Mouse (Mus musculus): Measurements from ENCODE around the gene BC051142. TPM values are rescaled to one million over a fixed set of nuclear protein-coding genes. Genes with fewer than 3 reads are reported as not detected.
A peak's percentile ranks its signal among the peaks of the same experiment; 100 is the strongest.

BC051142 gene
- polyA plus RNA-seq (2012; rRNA removed): 0.49 and 0.75 TPM in 2 replicates

DNA sequence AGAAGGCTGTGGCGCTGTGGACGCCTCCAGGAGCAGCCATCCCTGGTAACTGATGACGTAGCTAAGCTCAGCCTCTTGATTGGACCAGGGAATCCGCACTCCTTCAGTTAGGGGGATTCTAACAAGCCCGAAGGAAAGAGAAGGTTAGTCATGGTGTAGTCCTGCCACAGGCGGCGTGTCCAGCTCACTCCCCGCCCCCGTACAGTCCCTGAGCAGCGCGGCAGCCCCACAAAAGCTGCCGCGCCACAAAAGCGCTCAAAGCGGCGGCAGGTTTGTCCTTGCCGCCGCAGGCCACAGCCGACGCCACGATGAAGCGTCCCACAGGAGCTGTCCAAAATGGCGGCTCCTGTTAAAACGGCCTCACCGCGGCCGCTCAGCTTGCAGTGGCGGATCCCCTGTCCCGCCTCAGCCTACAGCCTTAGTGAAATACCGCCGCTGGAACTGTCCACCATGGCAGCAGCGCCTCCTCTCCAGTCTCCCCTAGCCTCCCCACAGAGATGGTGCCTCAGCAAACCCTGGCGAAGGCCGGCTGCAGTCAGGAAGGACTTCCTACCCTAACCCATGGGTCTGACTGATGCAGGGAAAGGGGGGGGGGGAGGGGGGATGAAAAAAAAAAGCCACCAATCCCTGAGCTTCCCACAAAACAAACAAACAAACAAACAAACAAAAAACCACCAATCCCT is at the start of gene BC051142:
Gene BC051142, plus strand, starts transcription at position 110 of the 683 bp plus-strand sequence.
- peak within 1 kb of the TSS; percentile 65 for H3K4me3 ChIP-seq (replicated peaks; ENCODE audit: extremely low read depth, low read depth, low read length)
- WGBS: under 1% methylated on average over 34 of the region's 34 CpGs
- peak; percentile 69 for DNase-seq

DNA sequence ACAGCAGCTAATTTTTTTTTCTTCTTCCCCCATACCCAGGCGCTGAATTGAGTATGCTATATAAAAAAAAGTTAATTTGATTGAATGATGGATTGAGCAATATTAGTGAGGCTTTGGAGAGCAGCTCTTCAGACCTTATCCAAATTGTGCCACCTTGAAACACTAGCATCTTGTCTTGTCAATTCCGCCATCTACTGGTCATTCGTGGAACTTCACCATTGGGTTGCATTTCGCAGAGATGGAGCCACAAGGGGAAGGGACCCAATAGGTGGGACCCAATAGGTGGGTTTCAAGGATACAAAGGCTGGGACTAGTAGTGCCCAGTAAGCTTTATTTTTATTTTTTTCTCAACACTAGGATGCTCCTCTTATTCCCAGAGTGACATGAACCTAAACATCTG is 49.2 kb upstream of the BC051142 start:
- H3K4me1 ChIP-seq (ENCODE audit: control insufficient read depth, insufficient read depth, low read length): no peaks in the 10 kb centered on the region; the same call in 1 of the 2 replicates
- DNase-seq: peak; percentile 78
- no peak overlapping the region for H3K4me3 ChIP-seq (replicated peaks; ENCODE audit: extremely low read depth, low read depth, low read length)
- 5% methylated on average over 4 of the region's 4 CpGs for WGBS
- TF ChIP-seq POLR2A (IDR thresholded peaks at IDR 0.05; ENCODE audit: borderline replicate concordance, extremely low read depth, low read depth, low read length) (no peak), CTCF (IDR thresholded peaks at IDR 0.05; ENCODE audit: insufficient read depth, low read length) (peak; percentile 62)

More for the DNA sequence above, at the start of gene BC051142:
- TF ChIP-seq CTCF (IDR thresholded peaks at IDR 0.05; ENCODE audit: insufficient read depth, low read length) (no peak), POLR2A (IDR thresholded peaks at IDR 0.05; ENCODE audit: borderline replicate concordance, extremely low read depth, low read depth, low read length) (peak; percentile 71; the same call in 1 of the 2 replicates)
- H3K4me1 ChIP-seq (ENCODE audit: control insufficient read depth, insufficient read depth, low read length): peaks cover 3% of the 10 kb centered on the region; the same call in 1 of the 2 replicates

DNA sequence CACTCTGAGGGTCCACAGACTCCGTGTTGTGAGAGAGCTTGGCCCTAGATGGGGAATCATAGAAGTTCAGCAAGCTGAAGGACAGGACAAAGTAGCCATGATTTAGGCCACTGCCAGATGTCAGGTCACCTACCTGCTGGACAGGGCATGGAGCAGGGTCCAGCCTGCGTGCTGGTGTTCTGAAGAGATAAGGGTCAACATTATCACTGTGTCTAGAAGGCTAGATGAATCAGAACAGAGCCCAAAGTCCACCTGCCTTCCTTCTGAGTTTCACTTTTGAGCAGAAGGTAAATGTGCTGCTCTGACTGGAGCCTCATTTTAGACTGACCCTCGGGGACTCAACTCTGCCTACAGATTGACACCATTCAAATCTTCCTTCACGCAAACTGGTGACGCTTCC is 44.1 kb upstream of the BC051142 start, which contains the start of gene Btnl2:
Gene Btnl2, plus strand, starts transcription at position 284 of the 400 bp plus-strand sequence.
- Histone ChIP-seq H3K4me1 (ENCODE audit: control insufficient read depth, insufficient read depth, low read length) (peaks cover 6% of the 10 kb centered on the region; the same call in 1 of the 2 replicates), H3K4me3 (replicated peaks; ENCODE audit: extremely low read depth, low read depth, low read length) (no peak within 1 kb of the TSS)
- TF ChIP-seq CTCF (IDR thresholded peaks at IDR 0.05; ENCODE audit: insufficient read depth, low read length): no peak
- TF ChIP-seq POLR2A (IDR thresholded peaks at IDR 0.05; ENCODE audit: borderline replicate concordance, extremely low read depth, low read depth, low read length): no peak
- 87% methylated on average over 5 of the region's 5 CpGs for WGBS
- DNase-seq: no peak

DNA sequence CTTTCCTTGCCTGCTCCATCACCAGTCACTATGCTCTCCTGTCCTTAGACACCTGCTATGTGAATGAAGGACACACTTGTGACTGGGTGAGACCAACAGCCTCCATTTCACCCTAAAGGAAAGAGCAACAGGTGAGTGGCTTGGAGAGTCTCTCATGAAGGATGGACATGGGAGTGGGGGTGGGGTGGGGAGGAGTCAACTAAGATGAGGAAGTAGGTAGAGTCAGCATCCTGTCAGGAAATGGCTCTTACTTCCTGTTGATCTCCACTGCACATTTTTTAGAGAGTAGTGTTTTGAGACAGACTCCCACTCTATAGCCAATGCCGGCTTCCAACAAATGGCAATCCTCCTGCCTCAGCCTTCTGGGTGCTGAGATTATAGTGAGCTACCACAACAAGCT is 43.7 kb upstream of the BC051142 start:
- Histone ChIP-seq H3K4me1 (ENCODE audit: control insufficient read depth, insufficient read depth, low read length) (peaks cover 6% of the 10 kb centered on the region; the same call in 1 of the 2 replicates), H3K4me3 (replicated peaks; ENCODE audit: extremely low read depth, low read depth, low read length) (no peak overlapping the region)
- no peak for DNase-seq
- TF ChIP-seq POLR2A (IDR thresholded peaks at IDR 0.05; ENCODE audit: borderline replicate concordance, extremely low read depth, low read depth, low read length) (no peak), CTCF (IDR thresholded peaks at IDR 0.05; ENCODE audit: insufficient read depth, low read length) (no peak)
- WGBS: 43% methylated on average over 1 of the region's 1 CpGs

DNA sequence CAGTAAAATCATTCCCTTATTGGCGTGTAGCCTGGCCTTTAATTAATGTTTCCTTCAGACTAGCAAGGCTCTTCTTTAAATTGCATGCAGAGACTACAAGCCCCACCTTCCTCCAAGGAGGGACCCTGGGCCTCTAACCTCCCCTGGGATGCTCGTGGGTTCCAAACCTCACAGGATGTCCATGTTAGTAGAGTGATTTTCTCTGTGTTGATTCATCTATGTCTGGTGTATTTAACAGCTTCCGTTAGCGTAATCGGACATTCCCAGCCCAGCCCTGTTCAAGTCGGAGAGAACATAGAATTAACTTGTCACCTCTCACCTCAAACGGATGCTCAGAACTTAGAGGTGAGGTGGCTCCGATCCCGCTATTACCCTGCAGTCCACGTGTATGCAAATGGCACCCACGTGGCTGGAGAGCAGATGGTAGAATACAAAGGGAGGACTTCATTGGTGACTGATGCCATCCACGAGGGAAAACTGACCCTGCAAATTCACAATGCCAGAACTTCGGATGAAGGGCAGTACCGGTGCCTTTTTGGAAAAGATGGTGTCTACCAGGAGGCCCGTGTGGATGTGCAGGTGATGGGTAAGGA is 35.6 kb upstream of the BC051142 start:
- no peak for DNase-seq
- H3K4me3 ChIP-seq (replicated peaks; ENCODE audit: extremely low read depth, low read depth, low read length): no peak overlapping the region
- no peaks in the 10 kb centered on the region for H3K4me1 ChIP-seq (ENCODE audit: control insufficient read depth, insufficient read depth, low read length)
- whole genome bisulfite sequencing: 76% methylated on average over 15 of the region's 15 CpGs
- TF ChIP-seq CTCF (IDR thresholded peaks at IDR 0.05; ENCODE audit: insufficient read depth, low read length): no peak
- no peak for TF ChIP-seq POLR2A (IDR thresholded peaks at IDR 0.05; ENCODE audit: borderline replicate concordance, extremely low read depth, low read depth, low read length)

DNA sequence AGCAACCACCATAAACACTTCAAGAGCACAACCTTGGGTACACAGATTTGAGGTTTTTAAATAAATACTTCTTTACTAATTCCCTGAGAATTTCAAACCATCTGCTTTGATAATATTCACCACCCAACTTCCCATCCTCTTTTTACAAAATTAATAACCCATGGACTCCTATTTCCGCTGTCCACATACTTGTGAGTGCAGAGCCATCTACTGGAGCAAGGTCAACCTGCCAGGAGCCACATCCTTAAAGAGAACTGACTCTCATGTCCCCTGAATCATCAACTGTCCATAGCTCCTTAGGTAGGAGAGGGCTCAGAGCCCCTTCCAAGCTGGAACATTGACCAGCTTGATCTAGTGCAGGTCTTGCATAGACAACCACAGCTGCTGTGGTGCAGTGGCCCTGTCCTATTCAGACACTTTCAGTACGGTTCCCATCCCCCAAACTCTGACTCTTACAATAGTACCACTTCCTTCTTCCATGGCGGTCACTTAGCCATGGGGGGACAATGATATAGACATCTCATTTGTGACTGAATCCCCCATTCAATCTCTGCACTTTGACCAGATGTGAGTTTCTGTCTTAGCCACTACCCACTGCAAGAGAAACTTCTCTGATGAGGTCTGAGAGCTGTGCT is 34.8 kb upstream of the BC051142 start:
- 61% methylated on average over 3 of the region's 3 CpGs for WGBS
- Histone ChIP-seq H3K4me3 (replicated peaks; ENCODE audit: extremely low read depth, low read depth, low read length) (no peak overlapping the region), H3K4me1 (ENCODE audit: control insufficient read depth, insufficient read depth, low read length) (no peaks in the 10 kb centered on the region)
- TF ChIP-seq POLR2A (IDR thresholded peaks at IDR 0.05; ENCODE audit: borderline replicate concordance, extremely low read depth, low read depth, low read length) (no peak), CTCF (IDR thresholded peaks at IDR 0.05; ENCODE audit: insufficient read depth, low read length) (no peak)
- DNase-seq: no peak

DNA sequence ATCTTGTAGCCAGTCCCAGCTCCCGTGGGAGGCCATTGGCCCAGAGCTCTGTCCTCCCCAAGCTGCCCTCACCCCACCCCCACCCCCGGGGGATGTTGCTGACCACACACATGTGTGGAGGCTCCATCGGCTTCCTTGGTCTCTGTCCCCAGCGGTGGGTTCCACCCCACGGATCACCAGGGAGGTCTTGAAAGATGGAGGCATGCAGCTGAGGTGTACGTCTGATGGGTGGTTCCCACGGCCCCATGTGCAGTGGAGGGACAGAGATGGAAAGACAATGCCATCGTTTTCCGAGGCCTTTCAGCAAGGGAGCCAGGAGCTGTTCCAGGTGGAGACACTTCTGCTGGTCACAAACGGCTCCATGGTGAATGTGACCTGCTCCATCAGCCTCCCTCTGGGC is 33.6 kb upstream of the BC051142 start:
- Histone ChIP-seq H3K4me1 (ENCODE audit: control insufficient read depth, insufficient read depth, low read length) (no peaks in the 10 kb centered on the region), H3K4me3 (replicated peaks; ENCODE audit: extremely low read depth, low read depth, low read length) (no peak overlapping the region)
- 71% methylated on average over 10 of the region's 10 CpGs for WGBS
- TF ChIP-seq CTCF (IDR thresholded peaks at IDR 0.05; ENCODE audit: insufficient read depth, low read length) (no peak), POLR2A (IDR thresholded peaks at IDR 0.05; ENCODE audit: borderline replicate concordance, extremely low read depth, low read depth, low read length) (no peak)
- DNase-seq: no peak

DNA sequence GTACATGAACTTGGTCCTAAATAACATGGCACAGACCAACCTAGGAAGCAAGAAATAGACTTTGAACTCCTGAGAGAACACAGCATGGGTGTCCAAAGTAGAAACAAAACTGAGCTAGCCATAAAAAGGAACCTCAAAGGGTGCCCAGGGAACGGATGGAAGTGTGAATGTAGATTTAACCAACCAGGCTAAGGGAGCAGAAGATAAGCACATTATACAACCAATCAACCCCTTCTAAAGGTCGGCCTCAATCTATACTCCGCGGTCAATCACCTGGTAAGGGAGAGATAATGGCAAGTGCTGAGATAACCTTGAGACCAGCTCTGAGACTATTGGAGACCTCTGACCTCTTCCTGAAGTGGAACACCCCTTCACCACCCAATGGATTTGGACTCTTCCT is 28.1 kb upstream of the BC051142 start:
- WGBS: 61% methylated on average over 4 of the region's 4 CpGs
- H3K4me3 ChIP-seq (replicated peaks; ENCODE audit: extremely low read depth, low read depth, low read length): no peak overlapping the region
- H3K4me1 ChIP-seq (ENCODE audit: control insufficient read depth, insufficient read depth, low read length): no peaks in the 10 kb centered on the region
- TF ChIP-seq CTCF (IDR thresholded peaks at IDR 0.05; ENCODE audit: insufficient read depth, low read length) (no peak), POLR2A (IDR thresholded peaks at IDR 0.05; ENCODE audit: borderline replicate concordance, extremely low read depth, low read depth, low read length) (no peak)
- DNase-seq: no peak

DNA sequence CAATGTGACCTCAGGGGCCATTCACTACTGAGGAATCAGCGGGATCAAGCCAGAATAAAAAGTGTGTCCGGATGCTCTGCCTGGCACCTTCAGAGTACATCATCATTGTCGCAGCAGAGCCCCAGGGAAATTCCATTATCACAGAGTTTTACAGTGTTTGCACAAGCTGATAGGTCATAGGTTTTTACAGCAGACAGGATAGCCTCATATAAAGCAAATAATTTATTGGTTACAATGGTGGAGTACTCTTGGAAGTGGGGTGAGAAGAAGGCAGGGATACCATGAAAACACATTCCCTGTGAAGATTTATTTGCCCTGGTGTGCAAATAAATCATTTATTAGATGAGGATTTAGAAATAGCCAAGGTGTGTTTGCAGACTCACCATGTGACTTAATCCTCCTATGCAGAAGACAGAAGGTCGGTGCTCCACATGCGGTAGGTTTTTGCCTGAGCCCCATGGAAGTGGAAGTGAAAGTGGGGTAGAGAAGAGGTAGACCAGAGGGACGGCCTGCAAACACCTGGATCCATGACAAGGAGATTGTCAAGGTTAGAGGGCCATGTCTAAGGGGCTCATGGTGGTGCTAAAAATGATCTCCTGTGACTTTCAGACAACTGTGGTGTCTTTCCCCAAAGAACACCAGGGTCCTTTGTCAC is 25.4 kb upstream of the BC051142 start:
- DNase-seq: no peak
- Histone ChIP-seq H3K4me1 (ENCODE audit: control insufficient read depth, insufficient read depth, low read length) (no peaks in the 10 kb centered on the region), H3K4me3 (replicated peaks; ENCODE audit: extremely low read depth, low read depth, low read length) (no peak overlapping the region)
- WGBS: 66% methylated on average over 6 of the region's 6 CpGs
- TF ChIP-seq CTCF (IDR thresholded peaks at IDR 0.05; ENCODE audit: insufficient read depth, low read length): no peak
- TF ChIP-seq POLR2A (IDR thresholded peaks at IDR 0.05; ENCODE audit: borderline replicate concordance, extremely low read depth, low read depth, low read length): no peak
